Mouse (Mus musculus): Measurements from ENCODE around the gene Nek6. TPM values are rescaled to one million over a fixed set of nuclear protein-coding genes. Genes with fewer than 3 reads are reported as not detected.

The Nek6 gene
- 2.3 TPM for polyA plus RNA-seq (2017; shearing (Covaris generic))

DNA sequence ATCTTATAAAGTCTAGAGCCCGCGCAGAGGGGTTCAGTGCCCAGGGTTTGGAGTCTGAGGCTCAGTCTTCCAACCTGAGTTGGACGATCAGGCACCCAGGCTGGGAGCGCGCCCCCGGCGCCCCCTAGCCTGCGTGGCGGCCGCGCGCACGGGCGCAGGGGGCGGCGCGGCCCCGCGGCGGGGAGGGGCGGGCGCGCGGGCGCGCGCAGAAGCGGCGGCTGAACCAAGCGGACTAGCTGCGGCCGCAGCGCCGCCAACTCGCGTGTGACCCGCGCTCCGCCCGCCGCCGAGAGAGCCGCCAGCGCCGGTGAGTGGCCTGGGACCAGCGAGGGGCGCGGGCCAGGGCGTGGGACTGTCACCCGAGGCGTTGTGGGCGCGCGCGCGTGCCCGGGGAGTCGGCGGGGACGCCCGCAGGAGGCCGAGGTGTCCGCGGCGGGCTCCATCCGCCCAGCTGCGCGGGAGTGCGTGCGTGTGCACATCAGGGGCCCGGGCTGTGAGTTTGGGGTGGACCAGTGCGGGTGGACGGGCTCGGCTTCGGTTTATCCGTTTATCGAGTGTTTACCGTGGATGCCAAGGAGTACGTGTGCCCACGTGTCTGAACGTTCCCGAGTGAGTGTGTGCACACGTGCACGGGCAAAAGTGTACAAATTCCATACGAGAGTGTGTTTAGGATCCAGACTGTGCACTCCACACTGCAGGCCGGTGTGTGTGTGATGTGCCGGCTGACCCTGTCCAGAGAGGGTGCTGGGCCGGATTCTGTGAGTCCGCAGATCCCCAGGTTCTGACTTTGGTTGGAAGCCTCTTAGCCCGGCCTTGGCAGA lies at the start of gene Nek6:
Gene Nek6, plus strand, starts transcription at position 157 of the 821 bp plus-strand sequence.

DNA sequence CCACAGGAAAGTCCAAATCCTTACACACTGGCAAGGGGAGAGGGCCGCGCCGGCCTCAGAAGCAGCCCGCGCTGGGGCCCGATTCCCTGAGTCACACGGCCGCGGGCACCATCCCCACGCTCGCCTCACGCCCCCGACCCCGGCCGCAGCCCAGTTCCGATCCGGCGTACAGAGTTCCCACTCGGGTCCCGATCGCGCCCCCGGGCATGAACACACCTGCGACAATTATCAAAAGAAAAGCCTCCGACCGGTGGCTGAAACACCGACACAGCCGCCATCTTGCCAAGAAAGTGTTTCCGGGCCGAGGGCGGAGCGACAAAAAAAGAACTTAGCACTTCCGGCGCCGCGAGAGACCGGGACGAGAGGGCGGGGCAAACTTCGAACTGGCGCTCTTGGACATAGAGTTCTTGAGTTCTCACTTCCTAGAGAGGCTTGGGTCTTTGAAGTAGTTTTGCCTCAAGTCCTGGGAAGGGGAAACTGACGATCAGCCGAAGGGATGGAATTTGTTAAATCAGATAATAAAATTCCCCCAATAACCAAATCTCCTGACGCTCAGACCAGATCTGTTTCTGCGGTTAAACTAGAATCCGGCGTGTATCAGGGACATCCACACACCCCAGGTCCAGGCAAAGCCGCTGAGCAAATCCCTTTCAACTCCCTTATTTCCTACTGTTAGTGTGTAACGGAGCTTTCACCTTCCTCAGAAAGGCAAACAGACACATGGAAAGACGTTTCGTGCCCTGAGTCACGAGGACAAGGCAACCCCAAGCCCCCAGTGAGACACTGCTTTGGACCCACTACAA lies 132.4 kb downstream of the Nek6 start, which contains the start of gene Psmb7:
Gene Psmb7, minus strand, starts transcription at position 463 of the 803 bp plus-strand sequence.

Other genes with a start within 250 kb of the Nek6 start
- gene Dennd1a, start 224.3 kb upstream of the Nek6 start, polyA plus RNA-seq (2017; shearing (Covaris generic)), result 34.0 TPM
- gene Lhx2, start 172.4 kb upstream of the Nek6 start, polyA plus RNA-seq (2017; shearing (Covaris generic)), result 0.16 TPM
- gene Psmb7, start 132.4 kb downstream of the Nek6 start, polyA plus RNA-seq (2017; shearing (Covaris generic)), result 116 TPM
- gene Nr5a1, start 202.9 kb downstream of the Nek6 start, polyA plus RNA-seq (2017; shearing (Covaris generic)), result 0.06 TPM

All from CD4-positive, CD25-positive, alpha-beta regulatory T cell (primary cell).